Mouse (Mus musculus) myocyte (in vitro differentiated cells): Measurements from ENCODE around the gene Med8. TPM values are rescaled to one million over a fixed set of nuclear protein-coding genes. Genes with fewer than 3 reads are reported as not detected.

Experiments
- H3K27me3 ChIP-seq: one replicate; pipeline ENCODE4 v1.6.1; 2011; ENCODE audit not compliant: control insufficient read depth, insufficient read depth, insufficient read length
- H3K36me3 ChIP-seq: one replicate; pipeline ENCODE4 v1.6.1; 2011; ENCODE audit not compliant: control insufficient read depth, insufficient read depth
- H3K4me2 ChIP-seq: one replicate; pipeline ENCODE4 v1.6.1; 2011; ENCODE audit warnings: low read depth, control low read depth
- H3K4me3 ChIP-seq: one replicate; pipeline ENCODE4 v1.5.1; 2011; ENCODE audit warnings: mild to moderate bottlenecking, control low read depth, moderate library complexity
- H3K79me2 ChIP-seq: one replicate; pipeline ENCODE4 v1.6.1; 2011; ENCODE audit not compliant: control insufficient read depth, insufficient read depth
- H3ac ChIP-seq: one replicate; pipeline ENCODE4 v1.6.1; 2011; ENCODE audit not compliant: control insufficient read depth, insufficient read length
- CEBPB ChIP-seq: IDR thresholded peaks from 2 replicates; pipeline ENCODE4 v1.6.1; 2011; ENCODE audit warnings: mild to moderate bottlenecking, moderate library complexity; ENCODE audit not compliant: poor library complexity, insufficient read depth, severe bottlenecking
- E2F4 ChIP-seq: IDR thresholded peaks from one replicate; pipeline ENCODE4 v1.6.1; 2011; ENCODE audit warnings: mild to moderate bottlenecking, control low read depth, moderate library complexity; ENCODE audit not compliant: insufficient read depth
- MAX ChIP-seq: IDR thresholded peaks from one replicate; pipeline ENCODE4 v1.6.1; 2011; ENCODE audit warnings: low read depth, mild to moderate bottlenecking, control low read depth
- MYOD1 ChIP-seq, 3 experiments: IDR thresholded peaks; one replicate each; pipeline ENCODE4 v1.6.1; 2011; ENCODE audit warnings: control low read depth in 2 of 3, low read depth in 2 of 3, mild to moderate bottlenecking in 2 of 3, moderate library complexity in 1 of 3; ENCODE audit not compliant: insufficient read length in 2 of 3, control insufficient read depth in 1 of 3
- MYOG ChIP-seq, 3 experiments: IDR thresholded peaks; one replicate each; pipeline ENCODE4 v1.6.1; 2011; ENCODE audit warnings: control low read depth in 2 of 3, low read depth in 2 of 3, mild to moderate bottlenecking in 2 of 3; ENCODE audit not compliant: insufficient read length in 2 of 3, control insufficient read depth in 1 of 3, insufficient read depth in 1 of 3
- POLR2A ChIP-seq: IDR thresholded peaks from one replicate; pipeline ENCODE4 v1.6.1; 2011; ENCODE audit warnings: low read depth, mild to moderate bottlenecking, control low read depth, moderate library complexity; ENCODE audit not compliant: insufficient read length
- POLR2AphosphoS2 ChIP-seq: IDR thresholded peaks from one replicate; pipeline ENCODE4 v1.6.1; 2011; ENCODE audit warnings: low read depth, control low read depth; ENCODE audit not compliant: insufficient read length
- REST ChIP-seq: IDR thresholded peaks from one replicate; pipeline ENCODE4 v1.6.1; 2011; ENCODE audit warnings: mild to moderate bottlenecking, control low read depth, moderate library complexity; ENCODE audit not compliant: insufficient read depth, insufficient read length
- SRF ChIP-seq: IDR thresholded peaks from one replicate; pipeline ENCODE4 v1.6.1; 2011; ENCODE audit warnings: low read depth; ENCODE audit not compliant: control insufficient read depth, insufficient read length
- TCF12 ChIP-seq: IDR thresholded peaks from one replicate; pipeline ENCODE4 v1.6.1; 2011; ENCODE audit warnings: mild to moderate bottlenecking, control low read depth; ENCODE audit not compliant: poor library complexity, insufficient read depth, severe bottlenecking
- TCF3 ChIP-seq: IDR thresholded peaks from one replicate; pipeline ENCODE4 v1.6.1; 2011; ENCODE audit warnings: low read depth, control low read depth; ENCODE audit not compliant: insufficient read length
- USF1 ChIP-seq: IDR thresholded peaks from one replicate; pipeline ENCODE4 v1.6.1; 2011; ENCODE audit warnings: low read depth, mild to moderate bottlenecking, control low read depth, moderate library complexity
- polyA plus RNA-seq: library from polyadenylated mRNA; unstranded; fragments of >200 nt; fragmentation: generic; extraction: Trizol; gene quantifications from one replicate; pipeline ENCODE4 v1.2.1, GENCODE M21; 2012; ENCODE audit warnings: missing spikeins

The Med8 gene
- polyA plus RNA-seq, 1 experiment = 78.6 TPM

GRCm38 (mm10) chr4:118436820-118437603 lies 27.9 kb downstream of the Med8 start, which contains the start of gene Cdc20:
TSS of gene Cdc20 (minus strand) at chr4:118437352.
- Histone ChIP-seq H3K27me3 (no peaks in the 10 kb centered on the region), H3K4me2 (peak within 1 kb of the TSS; percentile 71), H3K36me3 (peaks cover 20% of the 10 kb centered on the region), H3K79me2 (peaks cover 24% of the 10 kb centered on the region), H3K4me3 (peak within 1 kb of the TSS; percentile 42), H3ac (peak within 1 kb of the TSS; percentile 45)
- peak; percentile 70 for TF ChIP-seq POLR2AphosphoS2
- no peak for TF ChIP-seq MYOG (IDR thresholded peaks at IDR 0.05; ENCODE audit: control insufficient read depth in 1 of 3, insufficient read depth in 1 of 3, insufficient read length in 2 of 3, low read depth in 2 of 3)
- no peak for TF ChIP-seq MYOD1 (IDR thresholded peaks at IDR 0.05; ENCODE audit: control insufficient read depth in 1 of 3, insufficient read length in 2 of 3, low read depth in 2 of 3)
- TF ChIP-seq POLR2A = peak; percentile 84
- TF ChIP-seq SRF = no peak
- no peak for TF ChIP-seq TCF3
- peak; percentile 96 for TF ChIP-seq MAX
- peak; percentile 91 for TF ChIP-seq E2F4
- TF ChIP-seq CEBPB = no peak
- TF ChIP-seq TCF12 = no peak
- TF ChIP-seq REST = no peak
- TF ChIP-seq USF1 = no peak

GRCm38 (mm10) chr4:118437829-118438253 lies 28.7 kb downstream of the Med8 start:
- Histone ChIP-seq H3K4me3 (peak overlapping the region; percentile 42), H3K4me2 (peak overlapping the region; percentile 68), H3ac (no peak overlapping the region), H3K27me3 (no peaks in the 10 kb centered on the region), H3K36me3 (peaks cover 13% of the 10 kb centered on the region), H3K79me2 (peaks cover 24% of the 10 kb centered on the region)
- no peak for TF ChIP-seq MAX
- no peak for TF ChIP-seq E2F4
- TF ChIP-seq MYOD1 (IDR thresholded peaks at IDR 0.05; ENCODE audit: control insufficient read depth in 1 of 3, insufficient read length in 2 of 3, low read depth in 2 of 3) = no peak
- TF ChIP-seq REST = no peak
- no peak for TF ChIP-seq POLR2AphosphoS2
- TF ChIP-seq CEBPB = no peak
- TF ChIP-seq SRF = no peak
- TF ChIP-seq TCF3 = no peak
- no peak for TF ChIP-seq TCF12
- TF ChIP-seq POLR2A = no peak
- TF ChIP-seq USF1 = no peak
- TF ChIP-seq MYOG (IDR thresholded peaks at IDR 0.05; ENCODE audit: control insufficient read depth in 1 of 3, insufficient read depth in 1 of 3, insufficient read length in 2 of 3, low read depth in 2 of 3) = no peak

- Histone ChIP-seq H3K4me2 (no peak overlapping the region), H3K4me3 (no peak overlapping the region), H3K27me3 (peaks cover 20% of the 10 kb centered on the region), H3K79me2 (no peaks in the 10 kb centered on the region), H3K36me3 (no peaks in the 10 kb centered on the region), H3ac (no peak overlapping the region)
- TF ChIP-seq REST (no peak), MAX (no peak), E2F4 (no peak), SRF (no peak), POLR2AphosphoS2 (no peak), CEBPB (no peak), MYOG (IDR thresholded peaks at IDR 0.05; ENCODE audit: control insufficient read depth in 1 of 3, insufficient read depth in 1 of 3, insufficient read length in 2 of 3, low read depth in 2 of 3) (no peak), MYOD1 (IDR thresholded peaks at IDR 0.05; ENCODE audit: control insufficient read depth in 1 of 3, insufficient read length in 2 of 3, low read depth in 2 of 3) (no peak), USF1 (no peak), TCF12 (no peak), TCF3 (no peak), POLR2A (no peak)
These were observed 36.0 kb downstream of the Med8 start for GRCm38 (mm10) chr4:118445088-118445487.

GRCm38 (mm10) chr4:118445781-118446414 lies 36.8 kb downstream of the Med8 start:
- no peaks in the 10 kb centered on the region for H3K79me2 ChIP-seq
- H3K36me3 ChIP-seq = no peaks in the 10 kb centered on the region
- peak overlapping the region; percentile 50 for H3K4me2 ChIP-seq
- no peak for TF ChIP-seq CEBPB
- no peak overlapping the region for H3K4me3 ChIP-seq
- no peak overlapping the region for H3ac ChIP-seq
- H3K27me3 ChIP-seq = peaks cover 28% of the 10 kb centered on the region
